Mouse (Mus musculus): Measurements from ENCODE around the gene Map4k1. TPM values are rescaled to one million over a fixed set of nuclear protein-coding genes. Genes with fewer than 3 reads are reported as not detected.

Map4k1 gene
- polyA plus RNA-seq, 1 experiment from 2014 or later, result 10.0 TPM

DNA sequence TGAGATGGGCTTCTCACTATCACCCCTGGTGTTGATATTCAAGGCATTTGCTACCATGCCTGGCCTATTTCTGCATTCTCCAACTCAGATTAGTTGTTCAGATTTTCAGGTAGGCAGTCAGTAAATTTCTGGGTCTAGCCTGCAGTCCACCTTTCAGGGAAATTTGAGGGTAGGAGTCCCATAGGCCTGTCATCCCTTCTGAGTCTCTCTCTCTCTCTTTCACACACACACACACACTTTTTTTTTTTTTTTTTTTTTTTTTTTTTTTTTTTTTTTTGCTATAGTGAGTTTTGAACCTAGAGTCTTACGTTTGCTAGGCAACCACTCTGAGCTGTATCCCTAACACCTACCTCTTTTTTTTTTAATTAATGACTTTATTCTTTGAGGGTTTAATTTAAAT, 2.6 kb downstream of the Map4k1 start:
- Histone ChIP-seq H3K9ac (replicated peaks; ENCODE audit: low read depth, low read length) (no peak overlapping the region), H3K27ac (ENCODE audit: low read length) (no peak overlapping the region), H3K9me3 (ENCODE audit: control insufficient read depth, low read length) (no peaks in the 10 kb centered on the region), H3K4me3 (replicated peaks; ENCODE audit: low read length) (no peak overlapping the region), H3K4me2 (ENCODE audit: low read length) (no peak overlapping the region), H3K36me3 (ENCODE audit: control insufficient read depth, insufficient read depth) (no peaks in the 10 kb centered on the region), H3K27me3 (replicated peaks; ENCODE audit: control insufficient read depth, insufficient read depth, low read length) (no peaks in the 10 kb centered on the region), H3K4me1 (replicated peaks; ENCODE audit: control insufficient read depth, insufficient read depth, low read length) (peaks cover 13% of the 10 kb centered on the region)
- 86% methylated on average over 1 of the region's 1 CpGs for WGBS
- ATAC-seq, result no peak

- Histone ChIP-seq H3K36me3 (ENCODE audit: control insufficient read depth, insufficient read depth) (no peaks in the 10 kb centered on the region), H3K27ac (ENCODE audit: low read length) (no peak overlapping the region), H3K4me3 (replicated peaks; ENCODE audit: low read length) (no peak overlapping the region), H3K4me2 (ENCODE audit: low read length) (no peak overlapping the region), H3K27me3 (replicated peaks; ENCODE audit: control insufficient read depth, insufficient read depth, low read length) (no peaks in the 10 kb centered on the region), H3K4me1 (replicated peaks; ENCODE audit: control insufficient read depth, insufficient read depth, low read length) (peaks cover 13% of the 10 kb centered on the region), H3K9ac (replicated peaks; ENCODE audit: low read depth, low read length) (no peak overlapping the region), H3K9me3 (ENCODE audit: control insufficient read depth, low read length) (no peaks in the 10 kb centered on the region)
- WGBS, result 85% methylated on average over 7 of the region's 7 CpGs
- ATAC-seq, result no peak
These were observed 3.4 kb downstream of the Map4k1 start for GRCm38 (mm10) chr7:28985207-28985606.

DNA sequence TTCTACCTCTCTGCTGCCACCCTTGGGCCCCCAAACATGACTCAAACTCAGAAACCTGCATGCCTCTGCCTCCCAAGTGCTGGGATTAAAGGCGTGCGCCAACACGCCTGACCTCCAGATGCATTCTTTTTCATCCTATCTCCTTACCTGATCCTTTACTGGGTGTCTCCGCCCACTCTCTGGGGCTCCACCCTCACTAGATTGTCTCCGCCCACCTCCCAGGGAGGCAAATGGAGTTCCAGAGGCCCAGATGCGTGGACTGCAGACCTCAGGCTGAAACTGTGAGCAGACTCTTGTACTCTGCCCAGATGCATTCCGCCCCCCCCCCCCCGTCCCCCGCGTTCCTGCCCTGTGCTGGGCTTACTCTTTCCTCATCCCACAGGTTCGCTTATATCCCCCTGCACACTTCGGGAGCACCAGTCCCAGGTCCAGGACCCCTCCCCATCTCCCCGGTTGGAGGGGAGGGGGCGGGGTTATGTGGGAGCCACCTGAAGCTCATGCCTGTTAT, 9.0 kb downstream of the Map4k1 start:
- Histone ChIP-seq H3K27me3 (replicated peaks; ENCODE audit: control insufficient read depth, insufficient read depth, low read length) (no peaks in the 10 kb centered on the region), H3K27ac (ENCODE audit: low read length) (no peak overlapping the region), H3K9ac (replicated peaks; ENCODE audit: low read depth, low read length) (no peak overlapping the region), H3K4me2 (ENCODE audit: low read length) (no peak overlapping the region), H3K9me3 (ENCODE audit: control insufficient read depth, low read length) (no peaks in the 10 kb centered on the region), H3K36me3 (ENCODE audit: control insufficient read depth, insufficient read depth) (no peaks in the 10 kb centered on the region), H3K4me1 (replicated peaks; ENCODE audit: control insufficient read depth, insufficient read depth, low read length) (no peaks in the 10 kb centered on the region), H3K4me3 (replicated peaks; ENCODE audit: low read length) (no peak overlapping the region)
- WGBS, result 59% methylated on average over 14 of the region's 14 CpGs
- no peak for ATAC-seq

- H3K9ac ChIP-seq (replicated peaks; ENCODE audit: low read depth, low read length), result no peak overlapping the region
- ATAC-seq, result no peak
- H3K27ac ChIP-seq (ENCODE audit: low read length), result no peak overlapping the region
- H3K27me3 ChIP-seq (replicated peaks; ENCODE audit: control insufficient read depth, insufficient read depth, low read length), result no peaks in the 10 kb centered on the region
- no peak overlapping the region for H3K4me3 ChIP-seq (replicated peaks; ENCODE audit: low read length)
- H3K9me3 ChIP-seq (ENCODE audit: control insufficient read depth, low read length), result no peaks in the 10 kb centered on the region
- no peaks in the 10 kb centered on the region for H3K36me3 ChIP-seq (ENCODE audit: control insufficient read depth, insufficient read depth)
- 64% methylated on average over 5 of the region's 5 CpGs for WGBS
- H3K4me1 ChIP-seq (replicated peaks; ENCODE audit: control insufficient read depth, insufficient read depth, low read length), result no peaks in the 10 kb centered on the region
- H3K4me2 ChIP-seq (ENCODE audit: low read length), result no peak overlapping the region
These were observed 9.8 kb downstream of the Map4k1 start for GRCm38 (mm10) chr7:28991616-28992015.

GRCm38 (mm10) chr7:28992997-28993396, 11.1 kb downstream of the Map4k1 start:
- H3K27ac ChIP-seq (ENCODE audit: low read length), result no peak overlapping the region
- no peaks in the 10 kb centered on the region for H3K27me3 ChIP-seq (replicated peaks; ENCODE audit: control insufficient read depth, insufficient read depth, low read length)
- 76% methylated on average over 3 of the region's 3 CpGs for WGBS

DNA sequence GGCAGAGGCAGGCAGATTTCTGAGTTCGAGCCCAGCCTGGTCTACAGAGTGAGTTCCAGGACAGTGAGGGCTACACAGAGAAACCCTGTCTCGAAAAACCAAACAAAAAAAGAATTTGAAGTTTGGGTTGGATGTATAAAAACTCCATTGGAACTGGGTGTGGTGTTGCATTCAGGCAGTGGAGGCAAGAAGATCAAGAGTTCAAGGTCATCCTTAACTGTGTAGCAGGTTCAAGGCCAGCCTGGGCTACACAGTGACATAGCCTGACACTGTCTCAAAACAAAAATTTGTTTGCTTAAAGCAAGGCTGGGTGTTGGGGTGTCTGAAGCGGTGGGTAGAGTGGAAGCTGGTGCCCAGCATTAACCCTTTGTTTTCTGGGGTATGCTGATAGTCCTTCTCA, 11.6 kb downstream of the Map4k1 start:
- Histone ChIP-seq H3K27ac (ENCODE audit: low read length) (no peak overlapping the region), H3K9me3 (ENCODE audit: control insufficient read depth, low read length) (no peaks in the 10 kb centered on the region), H3K4me3 (replicated peaks; ENCODE audit: low read length) (no peak overlapping the region), H3K4me1 (replicated peaks; ENCODE audit: control insufficient read depth, insufficient read depth, low read length) (no peaks in the 10 kb centered on the region), H3K27me3 (replicated peaks; ENCODE audit: control insufficient read depth, insufficient read depth, low read length) (no peaks in the 10 kb centered on the region), H3K4me2 (ENCODE audit: low read length) (no peak overlapping the region), H3K36me3 (ENCODE audit: control insufficient read depth, insufficient read depth) (no peaks in the 10 kb centered on the region), H3K9ac (replicated peaks; ENCODE audit: low read depth, low read length) (no peak overlapping the region)
- WGBS, result 83% methylated on average over 3 of the region's 3 CpGs
- no peak for ATAC-seq

More at GRCm38 (mm10) chr7:28992997-28993396, 11.1 kb downstream of the Map4k1 start:
- ATAC-seq, result no peak
- Histone ChIP-seq H3K4me3 (replicated peaks; ENCODE audit: low read length) (no peak overlapping the region), H3K4me1 (replicated peaks; ENCODE audit: control insufficient read depth, insufficient read depth, low read length) (no peaks in the 10 kb centered on the region), H3K9me3 (ENCODE audit: control insufficient read depth, low read length) (no peaks in the 10 kb centered on the region), H3K36me3 (ENCODE audit: control insufficient read depth, insufficient read depth) (no peaks in the 10 kb centered on the region), H3K4me2 (ENCODE audit: low read length) (no peak overlapping the region), H3K9ac (replicated peaks; ENCODE audit: low read depth, low read length) (no peak overlapping the region)

GRCm38 (mm10) chr7:29000651-29001605, 19.1 kb downstream of the Map4k1 start:
- H3K4me3 ChIP-seq (replicated peaks; ENCODE audit: low read length), result peak overlapping the region; percentile 47
- ATAC-seq, result peak; percentile 66
- H3K4me1 ChIP-seq (replicated peaks; ENCODE audit: control insufficient read depth, insufficient read depth, low read length), result peaks cover 8% of the 10 kb centered on the region
- peak overlapping the region; percentile 69 for H3K4me2 ChIP-seq (ENCODE audit: low read length)
- 5% methylated on average over 43 of the region's 43 CpGs for WGBS
- no peaks in the 10 kb centered on the region for H3K36me3 ChIP-seq (ENCODE audit: control insufficient read depth, insufficient read depth)
- no peak overlapping the region for H3K27ac ChIP-seq (ENCODE audit: low read length)
- peak overlapping the region; percentile 55 for H3K9ac ChIP-seq (replicated peaks; ENCODE audit: low read depth, low read length)
- H3K9me3 ChIP-seq (ENCODE audit: control insufficient read depth, low read length), result no peaks in the 10 kb centered on the region
- peaks cover 4% of the 10 kb centered on the region; the same call in 1 of the 2 replicates for H3K27me3 ChIP-seq (replicated peaks; ENCODE audit: control insufficient read depth, insufficient read depth, low read length)

DNA sequence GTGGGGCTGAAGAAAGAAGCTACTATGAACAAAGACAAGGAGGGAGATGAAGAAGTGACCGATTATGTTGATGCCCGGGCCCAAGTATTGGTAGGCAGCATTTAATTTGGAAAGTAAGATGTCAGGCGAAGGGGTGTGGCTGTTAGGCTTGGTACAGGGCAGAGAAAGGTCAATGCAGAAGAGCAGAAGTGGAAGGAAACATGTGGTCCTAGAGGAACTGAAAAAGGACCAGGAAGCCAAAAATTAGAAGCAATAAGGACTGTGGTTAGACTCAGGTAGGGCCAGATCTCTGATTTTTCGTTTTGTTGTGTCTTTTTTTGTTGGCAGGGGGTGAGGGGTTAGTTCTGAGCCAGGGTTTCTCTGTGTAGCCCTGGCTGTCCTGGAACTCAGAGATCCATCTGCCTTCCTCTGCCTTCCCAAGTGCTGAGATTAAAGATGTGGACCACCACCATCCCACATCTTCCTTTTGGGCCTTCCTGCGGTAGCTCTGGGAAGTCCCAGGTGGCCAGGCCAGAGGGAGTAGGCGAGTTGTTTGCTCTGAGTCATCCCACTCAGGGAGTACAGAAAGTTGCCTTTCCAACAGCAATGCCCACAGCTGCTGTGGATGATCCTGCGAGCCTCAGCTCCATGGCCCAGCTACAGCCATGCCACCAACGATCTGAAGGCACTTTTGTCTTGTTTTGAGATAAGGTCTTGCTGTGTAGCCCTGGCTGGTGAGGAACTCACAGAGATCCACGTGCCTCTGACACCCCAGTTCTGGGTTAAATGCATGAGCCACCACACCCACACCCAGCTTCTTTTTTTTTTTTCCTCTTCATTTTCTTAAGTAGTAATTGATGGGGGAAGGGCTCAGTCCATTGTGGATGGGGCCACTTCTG, 25.6 kb downstream of the Map4k1 start:
- Histone ChIP-seq H3K4me1 (replicated peaks; ENCODE audit: control insufficient read depth, insufficient read depth, low read length) (no peaks in the 10 kb centered on the region), H3K27ac (ENCODE audit: low read length) (no peak overlapping the region)
- 81% methylated on average over 9 of the region's 9 CpGs for WGBS

GRCm38 (mm10) chr7:29008171-29008570, 26.3 kb downstream of the Map4k1 start:
- no peaks in the 10 kb centered on the region for H3K4me1 ChIP-seq (replicated peaks; ENCODE audit: control insufficient read depth, insufficient read depth, low read length)
- H3K27me3 ChIP-seq (replicated peaks; ENCODE audit: control insufficient read depth, insufficient read depth, low read length), result no peaks in the 10 kb centered on the region
- no peak for ATAC-seq
- H3K4me2 ChIP-seq (ENCODE audit: low read length), result no peak overlapping the region
- WGBS, result 92% methylated on average over 10 of the region's 10 CpGs
- no peak overlapping the region for H3K4me3 ChIP-seq (replicated peaks; ENCODE audit: low read length)
- no peaks in the 10 kb centered on the region for H3K36me3 ChIP-seq (ENCODE audit: control insufficient read depth, insufficient read depth)
- H3K9me3 ChIP-seq (ENCODE audit: control insufficient read depth, low read length), result no peaks in the 10 kb centered on the region
- H3K9ac ChIP-seq (replicated peaks; ENCODE audit: low read depth, low read length), result no peak overlapping the region
- H3K27ac ChIP-seq (ENCODE audit: low read length), result no peak overlapping the region

More for the DNA sequence above, 25.6 kb downstream of the Map4k1 start:
- Histone ChIP-seq H3K9ac (replicated peaks; ENCODE audit: low read depth, low read length) (no peak overlapping the region), H3K9me3 (ENCODE audit: control insufficient read depth, low read length) (no peaks in the 10 kb centered on the region), H3K36me3 (ENCODE audit: control insufficient read depth, insufficient read depth) (no peaks in the 10 kb centered on the region), H3K4me3 (replicated peaks; ENCODE audit: low read length) (no peak overlapping the region), H3K4me2 (ENCODE audit: low read length) (no peak overlapping the region), H3K27me3 (replicated peaks; ENCODE audit: control insufficient read depth, insufficient read depth, low read length) (no peaks in the 10 kb centered on the region)
- no peak for ATAC-seq
